Mouse (Mus musculus) v-Abl transformed pro-B cells (cell line): Measurements from ENCODE around the gene Hist1h1e.

Source experiments
- in situ Hi-C, 2 experiments: fragments of 400-800 bp; cut with MboI; formaldehyde crosslinking; loops; one replicate each; pipeline ENCODE4 v1.15.1; 2025; ENCODE audit not compliant: unreplicated experiment in 2 of 2

The Hist1h1e gene

DNA sequence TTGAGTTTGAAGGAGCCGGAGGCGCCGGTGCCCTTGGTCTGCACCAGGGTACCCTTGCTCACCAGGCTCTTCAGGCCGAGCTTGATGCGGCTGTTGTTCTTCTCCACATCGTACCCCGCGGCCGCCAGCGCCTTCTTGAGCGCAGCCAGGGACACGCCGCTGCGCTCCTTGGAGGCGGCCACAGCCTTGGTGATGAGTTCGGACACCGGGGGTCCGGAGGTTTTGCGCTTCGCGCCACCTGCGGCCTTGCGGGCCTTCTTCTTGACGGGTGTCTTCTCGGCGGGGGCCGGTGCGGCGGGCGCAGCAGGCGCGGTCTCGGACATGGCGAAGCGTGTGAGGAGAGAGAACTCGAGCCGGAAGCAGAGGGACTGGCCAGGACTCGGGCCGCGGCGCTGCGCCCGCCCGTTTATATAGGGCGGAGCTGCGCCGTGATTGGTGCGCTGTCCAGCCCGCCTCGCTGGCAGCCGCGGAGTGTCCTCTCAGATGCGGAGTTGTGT is at the start of gene Hist1h1e:
Gene Hist1h1e (minus strand): TSS at position 384 of the 497 bp plus-strand sequence.
- in situ Hi-C loops = loop anchor here (5.0 to 10.0 kb wide), 4 partner anchors 35 to 1797 kb away; partner anchors contain the start of gene Hist1h1c (in 2 of the 2)

DNA sequence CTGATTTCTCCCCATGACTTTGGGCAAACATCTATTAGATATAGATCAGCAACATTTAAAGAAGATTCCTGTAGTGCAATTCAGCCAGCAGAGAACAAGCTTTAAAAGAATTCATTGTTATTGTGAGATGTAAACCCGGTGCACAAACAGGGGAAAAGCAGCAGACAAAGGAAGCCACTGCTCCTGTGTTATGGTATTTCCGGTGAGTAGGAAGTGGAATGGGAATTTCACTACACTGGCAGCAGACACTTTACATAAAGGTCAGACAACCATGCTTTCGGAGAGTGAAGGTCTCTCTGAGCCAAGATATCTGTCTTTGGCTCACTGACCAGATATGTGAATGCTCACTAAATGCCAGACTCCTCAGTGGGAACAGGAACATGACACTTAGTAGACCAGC is 40.2 kb upstream of the Hist1h1e start:
- in situ Hi-C loops = no loop called here

DNA sequence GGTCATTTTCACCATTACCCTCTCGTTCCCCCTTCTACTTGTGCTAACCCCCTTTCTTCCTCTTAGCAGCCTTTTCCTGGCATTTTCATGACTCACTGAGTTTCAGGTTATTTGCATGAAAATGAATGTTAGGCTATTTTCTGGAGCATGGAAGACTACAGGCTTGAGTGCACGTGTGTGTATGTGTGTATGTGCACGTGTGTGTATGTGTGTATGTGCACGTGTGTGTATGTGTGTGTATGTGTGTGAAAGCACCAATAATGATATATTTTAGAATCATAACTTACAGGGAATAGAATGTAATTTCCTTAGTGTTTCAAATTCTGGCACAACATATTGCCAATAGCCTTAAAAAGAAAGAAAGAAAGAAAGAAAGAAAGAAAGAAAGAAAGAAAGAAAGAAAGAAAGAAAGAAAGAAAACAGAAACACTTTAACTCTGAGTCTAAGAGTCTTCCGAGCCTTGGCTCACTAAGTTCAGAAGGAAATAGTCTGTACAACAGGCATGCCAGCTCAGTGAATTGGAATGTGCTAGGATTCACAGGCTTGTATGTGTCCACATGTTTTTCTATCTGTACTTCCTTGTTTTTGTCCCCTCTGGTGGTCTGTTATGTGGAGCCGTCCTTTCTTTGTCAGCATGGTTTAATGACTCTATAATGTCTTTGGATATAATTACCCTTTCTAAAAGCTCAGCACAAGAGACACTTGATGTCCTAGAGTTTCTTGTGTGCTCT is 37.4 kb upstream of the Hist1h1e start:
- in situ Hi-C loops = no loop called here

DNA sequence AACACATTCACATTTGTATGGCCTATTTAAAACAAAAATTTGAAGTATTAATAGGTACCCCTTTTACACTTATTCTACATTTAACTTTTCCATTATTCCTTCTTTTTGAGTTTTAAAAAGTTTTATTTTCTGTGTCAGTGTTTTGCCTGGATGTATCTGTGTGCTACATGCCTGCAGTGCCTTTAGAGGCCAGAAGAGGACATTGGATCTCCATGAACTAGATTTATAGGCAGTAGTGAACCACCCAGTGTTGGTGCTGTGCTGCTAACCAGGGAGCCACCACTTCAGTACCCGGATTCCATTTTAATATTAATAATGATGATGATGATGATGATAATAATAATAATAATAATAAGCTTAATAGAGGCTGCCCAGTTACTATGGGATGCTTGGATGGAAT is 8.3 kb upstream of the Hist1h1e start:
- in situ Hi-C loops = loop anchor here (5.0 kb wide), 1 partner anchor 52 kb away; the partner anchor contains the start of genes Hist1h2ac (in 2 of the 2) and Hist1h2bc (in 2 of the 2)

DNA sequence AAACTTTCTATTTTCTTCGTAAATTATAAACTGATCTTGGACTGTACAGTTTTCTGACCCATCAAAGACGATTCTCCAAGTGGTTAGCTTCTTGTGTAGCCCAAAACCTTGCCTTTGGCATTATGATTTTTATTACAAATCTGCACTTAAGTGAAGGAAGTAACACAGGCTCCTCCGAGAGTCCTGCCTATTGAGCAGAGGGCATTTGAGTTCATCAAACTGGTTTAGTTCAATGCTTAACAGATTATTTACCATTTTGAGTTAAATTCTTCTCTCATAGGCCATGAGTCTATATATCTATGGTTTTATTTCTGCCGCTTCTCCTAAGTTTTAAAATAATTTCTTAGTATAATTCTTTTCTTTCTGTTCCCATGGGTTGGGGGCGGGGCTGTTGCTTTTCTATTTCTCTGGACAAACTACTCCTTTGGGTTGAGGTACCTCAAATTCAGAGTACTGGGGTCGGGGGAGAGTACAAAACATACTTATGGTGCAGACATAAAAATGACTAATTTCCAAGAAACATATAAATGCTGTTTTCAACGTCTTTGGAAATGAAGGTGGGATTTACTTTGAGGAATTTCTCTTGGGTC is 598 bp upstream of the Hist1h1e start:
- in situ Hi-C loops = loop anchor here (5.0 to 10.0 kb wide), 4 partner anchors 36 to 1798 kb away; partner anchors contain the start of gene Hist1h1c (in 2 of the 2)

DNA sequence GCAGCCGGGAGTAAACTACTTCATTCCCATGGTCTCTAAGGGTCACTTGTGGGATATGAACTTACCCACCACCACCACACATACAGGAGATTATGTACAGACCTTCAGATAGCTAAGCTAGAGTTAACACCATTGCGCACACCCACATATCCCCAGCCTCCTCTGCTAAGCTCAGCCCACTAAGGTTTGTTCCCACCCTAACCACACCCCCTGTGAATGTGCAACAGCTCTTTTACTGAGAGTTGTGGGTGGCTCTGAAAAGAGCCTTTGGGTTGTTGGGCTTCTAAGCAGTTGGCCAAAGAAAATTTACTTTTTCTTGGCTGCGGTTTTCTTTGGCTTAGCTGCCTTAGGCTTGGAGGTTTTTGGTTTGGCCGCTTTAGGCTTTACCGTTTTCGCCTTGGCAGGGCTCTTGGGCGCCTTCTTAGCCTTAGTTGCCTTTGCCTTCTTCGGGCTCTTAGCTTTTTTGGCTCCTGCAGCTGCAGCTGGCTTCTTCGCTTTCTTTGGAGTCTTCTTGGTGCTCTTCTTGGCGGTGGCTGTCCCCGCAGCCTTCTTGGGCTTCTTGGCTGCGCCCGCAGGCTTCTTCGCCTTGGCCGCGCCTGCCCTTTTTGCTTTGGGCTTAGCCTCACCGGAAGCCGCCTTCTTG is 705 bp downstream of the Hist1h1e start:
- in situ Hi-C loops = loop anchor here (5.0 to 10.0 kb wide), 4 partner anchors 34 to 1797 kb away; partner anchors contain the start of gene Hist1h1c (in 2 of the 2)

DNA sequence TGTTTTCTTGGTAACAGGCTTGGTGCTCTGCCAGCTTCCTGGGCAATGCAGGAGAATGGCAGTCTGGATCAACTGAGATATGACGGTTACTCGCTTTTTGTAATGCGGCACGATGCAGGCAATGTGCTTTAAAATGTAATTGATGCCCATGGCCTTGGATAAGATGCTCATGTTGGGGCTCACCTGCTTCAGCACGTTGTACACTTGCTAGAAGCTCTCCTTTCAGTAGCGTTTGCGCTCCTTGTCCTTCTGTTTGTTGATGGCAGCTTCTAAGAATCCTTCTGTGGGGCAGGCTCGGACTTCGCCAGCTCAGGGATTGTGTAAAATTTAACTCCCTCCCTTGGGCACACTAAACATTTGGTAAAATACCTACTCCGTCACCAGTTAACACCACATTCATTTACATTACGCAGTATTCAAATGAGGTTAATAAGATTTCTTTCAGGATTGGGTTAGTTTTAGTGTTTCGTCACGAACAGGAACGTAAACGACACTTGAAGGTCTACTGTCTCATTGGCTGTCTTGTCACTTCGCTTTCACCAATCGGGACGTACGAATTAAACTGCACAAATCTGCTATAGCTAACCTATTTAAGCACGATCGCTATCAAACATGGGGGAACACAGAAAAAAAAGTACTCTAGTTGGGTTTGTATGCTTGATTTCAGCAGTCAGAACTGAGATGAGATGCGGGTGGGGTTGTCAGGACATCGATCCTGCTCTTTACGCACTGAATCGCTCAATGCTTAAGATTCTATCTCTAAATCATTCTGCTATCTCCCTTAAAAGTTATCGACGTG is 1.4 kb downstream of the Hist1h1e start, which contains the start of gene Hist1h2be:
Gene Hist1h2be (minus strand): TSS at position 392 of the 799 bp plus-strand sequence.
- in situ Hi-C loops = loop anchor here (5.0 to 10.0 kb wide), 4 partner anchors 34 to 1796 kb away; partner anchors contain the start of gene Hist1h1c (in 2 of the 2)

DNA sequence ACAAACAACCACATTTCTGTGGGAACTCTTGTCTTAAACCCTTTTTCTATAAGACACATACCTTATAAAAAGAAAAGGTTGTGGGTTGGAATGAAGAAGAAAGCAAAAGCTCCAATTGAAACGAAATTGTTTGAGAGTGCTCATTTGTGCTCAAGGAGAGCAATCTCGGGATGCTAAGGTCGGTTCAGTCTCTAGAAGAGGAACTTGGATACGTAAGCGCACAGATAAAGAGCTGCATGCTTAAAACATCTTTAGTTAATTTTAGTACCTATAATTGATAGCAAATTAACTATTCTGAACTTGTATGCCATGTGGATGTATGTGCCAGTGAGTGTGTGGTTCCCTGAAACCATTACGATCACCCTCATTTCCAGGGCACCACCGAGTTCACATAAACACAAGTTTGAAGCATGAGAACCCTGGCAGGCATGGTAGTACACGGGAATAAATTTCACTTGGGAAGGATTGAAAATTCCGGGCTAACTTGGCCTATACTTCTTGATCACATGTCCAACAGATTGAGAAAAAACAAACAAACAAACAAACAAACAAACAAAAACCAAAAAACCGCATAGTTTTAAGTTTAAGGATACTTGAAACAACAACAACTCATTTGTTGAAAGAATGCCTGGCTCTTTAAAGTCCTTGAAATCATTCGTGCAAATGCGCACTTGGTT is 2.2 kb downstream of the Hist1h1e start:
- in situ Hi-C loops = loop anchor here (5.0 to 10.0 kb wide), 4 partner anchors 33 to 1795 kb away; partner anchors contain the start of gene Hist1h1c (in 2 of the 2)

DNA sequence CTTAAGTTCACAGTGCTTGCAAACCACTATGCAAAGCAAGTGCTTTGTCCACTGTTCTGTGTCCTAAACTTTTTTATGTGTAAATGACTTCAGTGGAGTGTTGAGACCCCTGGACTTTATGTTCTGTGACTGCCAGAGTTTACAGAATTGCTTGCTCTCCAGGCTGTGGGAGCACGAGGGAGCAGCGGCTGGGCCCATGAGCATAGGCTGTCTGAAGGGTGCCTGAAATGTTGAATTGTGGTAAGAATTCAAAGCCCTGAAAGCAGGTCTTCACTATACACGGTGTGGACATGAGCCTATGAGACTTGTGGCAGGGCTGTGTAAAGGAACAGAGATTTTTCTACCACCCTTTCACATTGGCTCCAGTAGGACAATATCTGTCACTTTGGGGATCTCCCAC is 10.7 kb downstream of the Hist1h1e start:
- in situ Hi-C loops = no loop called here

DNA sequence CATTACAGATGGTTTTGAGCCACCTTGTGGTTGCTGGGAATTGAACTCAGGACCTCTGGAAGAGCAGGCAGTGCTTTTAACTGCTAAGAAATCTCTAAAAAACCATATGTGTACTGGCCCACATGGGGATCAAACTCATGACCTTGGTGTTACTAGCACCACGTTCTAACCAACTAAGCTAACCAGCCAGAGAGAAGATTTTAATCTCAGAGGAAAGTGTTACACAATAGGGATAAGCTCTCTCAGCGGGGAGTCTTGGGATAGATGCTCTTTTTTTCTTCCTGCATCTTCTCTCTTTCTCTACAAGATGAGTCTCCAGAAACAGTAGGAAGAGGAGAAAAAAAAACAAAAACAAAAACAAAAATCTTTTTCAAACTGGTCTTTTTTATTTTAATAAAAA is 12.0 kb downstream of the Hist1h1e start:
- in situ Hi-C loops = no loop called here

- in situ Hi-C loops = no loop called here
These were observed 12.5 kb downstream of the Hist1h1e start for GRCm38 (mm10) chr13:23609844-23610243.

- in situ Hi-C loops = no loop called here
These were observed 13.1 kb downstream of the Hist1h1e start for GRCm38 (mm10) chr13:23609209-23609608.

DNA sequence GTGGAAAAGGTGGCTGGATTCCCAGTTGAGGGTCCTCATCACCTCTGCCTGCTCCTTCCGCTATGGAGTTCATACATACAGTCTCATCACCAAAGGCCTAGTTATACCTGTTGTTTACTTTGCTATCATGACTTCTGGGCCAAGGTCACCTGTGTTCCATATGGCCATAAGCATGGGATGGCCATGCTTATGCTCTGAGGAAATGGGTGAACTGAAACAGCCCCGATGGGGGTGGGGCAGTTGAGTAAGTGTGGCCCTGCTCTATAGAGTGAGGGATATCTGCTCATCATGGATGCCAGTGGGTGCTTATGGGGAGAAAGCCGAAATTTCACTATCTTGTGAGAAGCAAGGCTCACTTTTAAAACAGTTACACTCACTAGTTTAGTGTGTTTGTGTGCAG is 17.3 kb downstream of the Hist1h1e start:
- in situ Hi-C loops = no loop called here

DNA sequence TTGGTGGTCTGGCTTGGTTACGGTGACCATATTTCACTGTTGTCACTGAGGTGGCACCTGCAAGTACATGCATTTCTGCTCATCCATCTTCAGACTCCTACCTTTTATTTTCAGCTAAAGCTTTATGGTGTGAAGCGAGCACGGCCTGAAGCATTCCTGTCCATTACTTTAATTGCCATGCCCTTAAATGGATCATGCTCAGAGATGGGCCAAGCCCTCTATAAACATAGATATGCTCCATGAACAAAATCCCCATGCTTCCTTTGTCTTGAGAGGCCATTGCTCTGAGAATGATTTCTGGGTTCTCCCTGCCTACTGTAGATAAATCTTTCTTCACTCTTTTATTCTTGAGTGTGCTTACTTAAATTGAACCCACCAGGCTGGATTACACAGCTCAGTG is 17.9 kb downstream of the Hist1h1e start:
- in situ Hi-C loops = no loop called here

DNA sequence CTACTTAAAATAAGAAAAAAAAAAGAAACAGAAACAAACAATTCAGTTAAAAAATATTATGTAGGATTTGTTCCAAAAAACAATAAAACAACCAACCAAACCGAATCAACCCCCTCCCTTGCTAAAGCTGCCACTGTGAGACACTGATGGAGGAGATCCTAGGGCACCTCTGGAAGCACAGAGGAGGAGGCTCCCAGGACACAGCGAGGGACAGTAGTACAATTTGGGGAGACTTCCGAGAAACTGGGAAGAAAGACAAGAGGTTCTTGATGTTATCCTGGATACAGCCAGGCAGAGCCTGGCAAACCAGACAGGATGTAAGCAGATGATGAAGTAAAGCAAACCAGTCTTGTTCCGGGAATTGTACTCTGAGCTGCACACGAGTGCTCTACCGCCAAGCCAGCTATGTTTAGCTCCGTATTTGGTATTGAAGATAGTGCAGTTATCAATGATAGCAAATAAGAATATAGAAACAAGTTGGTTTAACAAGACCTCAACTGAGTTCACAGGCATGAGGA is 19.1 kb downstream of the Hist1h1e start:
- in situ Hi-C loops = no loop called here

DNA sequence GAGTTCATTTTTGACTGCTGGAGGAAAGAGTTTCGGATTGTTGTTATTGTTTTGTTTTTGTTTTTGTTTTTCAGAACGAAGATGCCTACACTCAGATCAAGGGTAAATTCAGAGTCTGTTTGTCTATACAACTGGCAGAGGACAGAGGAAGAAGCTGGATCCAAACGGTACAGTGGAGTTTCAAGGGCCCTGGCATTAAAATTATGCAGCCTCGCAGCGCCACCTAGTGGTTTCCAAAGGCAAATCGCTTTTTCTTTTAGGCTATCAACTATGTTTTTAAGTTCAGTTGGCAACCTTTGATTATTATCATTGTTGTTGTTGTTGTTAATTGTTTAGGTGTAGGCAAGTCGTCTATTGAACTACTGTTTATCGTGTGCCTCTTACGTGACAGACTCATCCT is 24.4 kb downstream of the Hist1h1e start:
- in situ Hi-C loops = loop anchor here (10.0 to 25.0 kb wide), 4 partner anchors 173 to 1811 kb away; partner anchors contain the start of genes Hist1h2ah (in 2 of the 2), Hist1h2bk (in 2 of the 2), Abt1 (in 1 of the 2) and Hist1h1b (in 1 of the 2)

DNA sequence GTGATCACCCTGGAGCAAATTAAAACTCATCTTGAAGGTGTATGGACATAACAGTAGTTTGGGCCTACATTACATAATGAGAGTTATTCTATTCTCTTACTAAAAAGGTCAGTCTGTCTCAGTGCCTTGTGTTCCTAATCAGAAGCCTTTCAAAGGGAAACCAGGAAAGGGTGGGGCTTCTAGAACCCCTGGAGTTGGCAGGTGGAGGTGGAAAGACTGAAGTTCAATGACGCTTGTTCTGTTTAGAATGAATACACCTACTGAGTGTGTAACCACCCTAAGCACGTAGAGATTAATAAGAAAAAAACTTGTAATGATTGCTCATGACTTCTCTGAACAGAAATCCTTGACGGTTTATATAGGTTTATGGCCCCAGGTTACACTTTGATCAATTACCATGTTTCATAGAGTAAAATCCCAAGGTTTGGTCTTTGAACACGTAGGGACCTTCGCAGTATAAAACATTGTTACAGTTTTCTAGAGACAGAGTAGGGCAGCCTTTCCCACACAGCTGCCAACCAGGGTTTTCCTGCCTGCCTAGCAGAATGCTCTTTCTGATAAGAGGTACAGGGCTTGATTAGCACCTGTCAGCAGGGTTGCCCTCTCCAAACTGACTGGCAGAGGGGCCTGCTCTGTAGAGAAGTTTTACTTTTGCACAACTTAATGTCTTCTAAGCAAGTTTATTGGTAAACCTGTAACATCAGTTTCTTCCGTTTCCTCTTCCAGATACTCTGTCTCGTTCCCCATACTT is 26.6 kb downstream of the Hist1h1e start:
- in situ Hi-C loops = loop anchor here (10.0 to 25.0 kb wide), 4 partner anchors 171 to 1808 kb away; partner anchors contain the start of genes Hist1h2ah (in 2 of the 2), Hist1h2bk (in 2 of the 2), Abt1 (in 1 of the 2) and Hist1h1b (in 1 of the 2)

DNA sequence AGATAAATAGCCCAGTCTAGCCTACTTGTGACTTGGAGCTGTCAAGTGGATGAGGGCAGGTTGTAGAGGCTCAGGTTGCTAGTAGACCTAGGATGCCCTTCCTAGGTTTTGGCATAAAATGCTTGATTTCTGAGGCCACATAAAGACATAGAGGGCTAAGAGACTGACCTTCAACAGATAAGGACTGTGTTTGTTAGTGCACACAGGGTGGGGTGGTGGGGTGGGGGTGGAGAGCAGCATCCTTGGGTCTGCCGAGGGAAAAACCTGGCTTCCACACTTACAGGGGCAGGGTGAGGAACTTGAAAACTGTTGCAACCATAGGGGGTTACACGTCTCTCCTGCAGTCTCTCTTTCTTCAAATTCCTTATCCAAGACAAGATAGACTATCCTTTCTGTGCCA is 27.2 kb downstream of the Hist1h1e start:
- in situ Hi-C loops = loop anchor here (10.0 to 25.0 kb wide), 4 partner anchors 170 to 1808 kb away; partner anchors contain the start of genes Hist1h2ah (in 2 of the 2), Hist1h2bk (in 2 of the 2), Abt1 (in 1 of the 2) and Hist1h1b (in 1 of the 2)
